Comparison of ENCODE assay signal across 10 mouse cellular contexts in genomic region chr10:107752351-107753143, GRCm38 (mm10). TPM values are rescaled to one million over a fixed set of nuclear protein-coding genes. Genes with fewer than 3 reads are reported as not detected.
DNase-seq lines count a peak whose midpoint lies in the region; ATAC-seq and TF ChIP-seq lines count a peak whose summit lies in the region.
"Had no signal": no experiment of that assay in that cellular context is flagged by ENCODE, and none has a peak within 500 bp of the region (broad histone marks: within the 10 kb centered on the region; RNA-seq: fewer than 3 reads in every experiment).

No protein-coding gene starts in this region.

- H3K4me3 ChIP-seq in kidney, embryonic 14.5 days (ENCODE audit: low read length), result no peak overlapping the region
- H3K4me3 ChIP-seq in kidney, adult 2 months (ENCODE audit: insufficient read depth, low read depth, low read length), result no peak overlapping the region
- H3K4me3 ChIP-seq in forebrain, embryonic 16.5 days (replicated peaks; ENCODE audit: low read length), result peak overlapping the region; percentile 21
- H3K4me3 ChIP-seq in layer of hippocampus, adult 2 months, result peak overlapping the region; percentile 37
- H3K4me3 ChIP-seq in midbrain, embryonic 12.5 days, result peak overlapping the region; percentile 9; the same call in 1 of the 2 replicates

- H3K4me2 ChIP-seq in kidney, embryonic 14.5 days (replicated peaks; ENCODE audit: low read depth, low read length), result peak overlapping the region; percentile 34; the same call in 1 of the 2 replicates
- peak overlapping the region; percentile 47 for H3K4me2 ChIP-seq in forebrain, embryonic 16.5 days (ENCODE audit: low read length)
- peak overlapping the region; percentile 44 for H3K4me2 ChIP-seq in midbrain, embryonic 12.5 days (replicated peaks)

- H3K27ac ChIP-seq in kidney, embryonic 14.5 days (ENCODE audit: low read depth, low read length), result no peak overlapping the region
- H3K27ac ChIP-seq in kidney, adult 2 months (ENCODE audit: insufficient read depth, low read depth, low read length), result no peak overlapping the region
- H3K27ac ChIP-seq in forebrain, embryonic 16.5 days (ENCODE audit: low read length), result no peak overlapping the region
- H3K27ac ChIP-seq in layer of hippocampus, adult 2 months, result peak overlapping the region; percentile 51
- no peak overlapping the region for H3K27ac ChIP-seq in midbrain, embryonic 12.5 days (replicated peaks)

- H3K27me3 ChIP-seq in kidney, embryonic 14.5 days (ENCODE audit: control insufficient read depth, insufficient read depth, low read length), result no peaks in the 10 kb centered on the region
- no peaks in the 10 kb centered on the region for H3K27me3 ChIP-seq in kidney, adult 2 months (replicated peaks; ENCODE audit: control insufficient read depth, insufficient read depth, low read length)
- H3K27me3 ChIP-seq in forebrain, embryonic 16.5 days (replicated peaks; ENCODE audit: control insufficient read depth, insufficient read depth, low read length), result no peaks in the 10 kb centered on the region
- no peaks in the 10 kb centered on the region for H3K27me3 ChIP-seq in midbrain, embryonic 12.5 days

- peak; percentile 66; the same call in 1 of the 2 replicates for ATAC-seq in kidney, embryonic 14.5 days (ENCODE audit: low FRiP score, low TSS enrichment)
- peak; percentile 92 for ATAC-seq in forebrain, embryonic 16.5 days
- peak; percentile 95 for ATAC-seq in midbrain, embryonic 12.5 days (ENCODE audit: low FRiP score, low read depth)

- no peak for DNase-seq in kidney, adult 2 months
- DNase-seq in layer of hippocampus, adult 2 months (ENCODE audit: low spot score in 2 of 2), result peak; percentile 51 to 75
- DNase-seq in adrenal gland, postnatal 14 days, result no peak
- no peak for DNase-seq in urinary bladder, postnatal 36 days (ENCODE audit: low spot score in 2 of 2)
- DNase-seq in cerebellum, postnatal 14 days, result no peak

- no peak overlapping the region for H3K9ac ChIP-seq in kidney, embryonic 14.5 days (ENCODE audit: low read depth, low read length)
- no peak overlapping the region; the same call in 1 of the 2 replicates for H3K9ac ChIP-seq in forebrain, embryonic 16.5 days (replicated peaks; ENCODE audit: low read depth, low read length)
- H3K9ac ChIP-seq in midbrain, embryonic 12.5 days (replicated peaks), result no peak overlapping the region

- 0 out of 2 replicates have a peak, but pooled peaks cover 2% of the 10 kb centered on the region for H3K4me1 ChIP-seq in kidney, embryonic 14.5 days (ENCODE audit: control insufficient read depth, insufficient read depth, low read length)
- H3K4me1 ChIP-seq in kidney, adult 2 months (ENCODE audit: control insufficient read depth, insufficient read depth, low read length), result no peaks in the 10 kb centered on the region
- peaks cover 10% of the 10 kb centered on the region for H3K4me1 ChIP-seq in forebrain, embryonic 16.5 days (replicated peaks; ENCODE audit: control insufficient read depth, insufficient read depth, low read length)
- H3K4me1 ChIP-seq in midbrain, embryonic 12.5 days, result peaks cover 10% of the 10 kb centered on the region

- no peaks in the 10 kb centered on the region for H3K36me3 ChIP-seq in kidney, embryonic 14.5 days (ENCODE audit: control insufficient read depth, insufficient read depth, low read length)
- no peaks in the 10 kb centered on the region for H3K36me3 ChIP-seq in kidney, adult 2 months (ENCODE audit: control insufficient read depth, insufficient read depth, low read length)
- H3K36me3 ChIP-seq in forebrain, embryonic 16.5 days (ENCODE audit: control insufficient read depth, insufficient read depth), result no peaks in the 10 kb centered on the region
- H3K36me3 ChIP-seq in midbrain, embryonic 12.5 days, result no peaks in the 10 kb centered on the region

- TF ChIP-seq CTCF in kidney, adult 2 months (conservative IDR thresholded peaks at IDR 0.05; ENCODE audit: insufficient read depth, insufficient read length, low read depth, low read length), result no peak
- TF ChIP-seq CTCF in layer of hippocampus, adult 2 months (conservative IDR thresholded peaks at IDR 0.05), result no peak

- H3K9me3 ChIP-seq in kidney, embryonic 14.5 days (ENCODE audit: control insufficient read depth, low read length), result no peaks in the 10 kb centered on the region
- no peaks in the 10 kb centered on the region for H3K9me3 ChIP-seq in forebrain, embryonic 16.5 days (ENCODE audit: control insufficient read depth, low read length)
- no peaks in the 10 kb centered on the region for H3K9me3 ChIP-seq in midbrain, embryonic 12.5 days

- TF ChIP-seq POLR2A in kidney, adult 2 months (IDR thresholded peaks at IDR 0.05; ENCODE audit: low read depth, low read length), result no peak

- 34% methylated on average over 15 of the region's 15 CpGs for WGBS in kidney, embryonic 14.5 days
- 25% methylated on average over 15 of the region's 15 CpGs for WGBS in kidney, adult 2 months
- 20% methylated on average over 15 of the region's 15 CpGs for WGBS in forebrain, embryonic 16.5 days
- 27% methylated on average over 14 of the region's 15 CpGs for WGBS in midbrain, embryonic 12.5 days

RNA-seq across cellular contexts. Expression of gene Ptprq, which starts 32.7 kb away (rescaled TPM):
- polyA plus RNA-seq in kidney, embryonic 14.5 days (2014; fragmentation: Nextera tagmentation; extraction: Ambion mirVana), result 0.09 TPM in 1 of 2 replicates, not detected in the other
- 0.01 and 0.02 TPM in 2 replicates for polyA plus RNA-seq in kidney, adult 2 months (2012; rRNA removed)
- polyA plus RNA-seq in forebrain, embryonic 16.5 days (2015; fragmentation: Nextera tagmentation; extraction: Ambion mirVana), result 0.05 and 0.11 TPM in 2 replicates
- under 1 TPM; 0.20 to 0.33 TPM for total RNA-seq in layer of hippocampus, adult 2 months (2021)
- 0.16 and 0.22 TPM in 2 replicates for polyA plus RNA-seq in midbrain, embryonic 12.5 days (2016; fragmentation: Nextera tagmentation; extraction: Ambion mirVana)
- total RNA-seq in adrenal gland, postnatal 14 days (2021), result 0.19 and 0.41 TPM in 2 replicates
- total RNA-seq: CH12.LX had no signal
- polyA plus RNA-seq: spleen, adult 2 months had no signal

Comparison
In these comparisons a context has a peak if more than half of its experiments do, and no peak if none do; other contexts are left out.
1. H3K4me3 ChIP-seq: peak in forebrain, embryonic 16.5 days (single experiment), layer of hippocampus, adult 2 months (single experiment) and midbrain, embryonic 12.5 days (single experiment); none in kidney, embryonic 14.5 days (single experiment) and kidney, adult 2 months (single experiment).
2. DNase-seq: peak in layer of hippocampus, adult 2 months (2 of 2); none in kidney, adult 2 months (single experiment), adrenal gland, postnatal 14 days (single experiment), urinary bladder, postnatal 36 days (0 of 2) and cerebellum, postnatal 14 days (0 of 2).
3. Peak in every context shown above with its lines, with median percentiles within 50 percentile points of each other: ATAC-seq and H3K4me2 ChIP-seq.